Mouse (Mus musculus) myocyte (in vitro differentiated cells): Measurements from ENCODE around the gene Ephx1. TPM values are rescaled to one million over a fixed set of nuclear protein-coding genes. Genes with fewer than 3 reads are reported as not detected.
A peak's percentile ranks its signal among the peaks of the same experiment; 100 is the strongest.

Source experiments
- H3K27me3 ChIP-seq: one replicate; pipeline ENCODE4 v1.6.1; 2011; ENCODE audit not compliant: control insufficient read depth, insufficient read depth, insufficient read length
- H3K36me3 ChIP-seq: one replicate; pipeline ENCODE4 v1.6.1; 2011; ENCODE audit not compliant: control insufficient read depth, insufficient read depth
- H3K4me2 ChIP-seq: one replicate; pipeline ENCODE4 v1.6.1; 2011; ENCODE audit warnings: low read depth, control low read depth
- H3K4me3 ChIP-seq: one replicate; pipeline ENCODE4 v1.5.1; 2011; ENCODE audit warnings: mild to moderate bottlenecking, control low read depth, moderate library complexity
- H3K79me2 ChIP-seq: one replicate; pipeline ENCODE4 v1.6.1; 2011; ENCODE audit not compliant: control insufficient read depth, insufficient read depth
- H3ac ChIP-seq: one replicate; pipeline ENCODE4 v1.6.1; 2011; ENCODE audit not compliant: control insufficient read depth, insufficient read length
- CEBPB ChIP-seq: IDR thresholded peaks from 2 replicates; pipeline ENCODE4 v1.6.1; 2011; ENCODE audit warnings: mild to moderate bottlenecking, moderate library complexity; ENCODE audit not compliant: poor library complexity, insufficient read depth, severe bottlenecking
- E2F4 ChIP-seq: IDR thresholded peaks from one replicate; pipeline ENCODE4 v1.6.1; 2011; ENCODE audit warnings: mild to moderate bottlenecking, control low read depth, moderate library complexity; ENCODE audit not compliant: insufficient read depth
- MAX ChIP-seq: IDR thresholded peaks from one replicate; pipeline ENCODE4 v1.6.1; 2011; ENCODE audit warnings: low read depth, mild to moderate bottlenecking, control low read depth
- MYOD1 ChIP-seq, 3 experiments: IDR thresholded peaks; one replicate each; pipeline ENCODE4 v1.6.1; 2011; ENCODE audit warnings: control low read depth in 2 of 3, low read depth in 2 of 3, mild to moderate bottlenecking in 2 of 3, moderate library complexity in 1 of 3; ENCODE audit not compliant: insufficient read length in 2 of 3, control insufficient read depth in 1 of 3
- MYOG ChIP-seq, 3 experiments: IDR thresholded peaks; one replicate each; pipeline ENCODE4 v1.6.1; 2011; ENCODE audit warnings: control low read depth in 2 of 3, low read depth in 2 of 3, mild to moderate bottlenecking in 2 of 3; ENCODE audit not compliant: insufficient read length in 2 of 3, control insufficient read depth in 1 of 3, insufficient read depth in 1 of 3
- POLR2A ChIP-seq: IDR thresholded peaks from one replicate; pipeline ENCODE4 v1.6.1; 2011; ENCODE audit warnings: low read depth, mild to moderate bottlenecking, control low read depth, moderate library complexity; ENCODE audit not compliant: insufficient read length
- POLR2AphosphoS2 ChIP-seq: IDR thresholded peaks from one replicate; pipeline ENCODE4 v1.6.1; 2011; ENCODE audit warnings: low read depth, control low read depth; ENCODE audit not compliant: insufficient read length
- REST ChIP-seq: IDR thresholded peaks from one replicate; pipeline ENCODE4 v1.6.1; 2011; ENCODE audit warnings: mild to moderate bottlenecking, control low read depth, moderate library complexity; ENCODE audit not compliant: insufficient read depth, insufficient read length
- SRF ChIP-seq: IDR thresholded peaks from one replicate; pipeline ENCODE4 v1.6.1; 2011; ENCODE audit warnings: low read depth; ENCODE audit not compliant: control insufficient read depth, insufficient read length
- TCF12 ChIP-seq: IDR thresholded peaks from one replicate; pipeline ENCODE4 v1.6.1; 2011; ENCODE audit warnings: mild to moderate bottlenecking, control low read depth; ENCODE audit not compliant: poor library complexity, insufficient read depth, severe bottlenecking
- TCF3 ChIP-seq: IDR thresholded peaks from one replicate; pipeline ENCODE4 v1.6.1; 2011; ENCODE audit warnings: low read depth, control low read depth; ENCODE audit not compliant: insufficient read length
- USF1 ChIP-seq: IDR thresholded peaks from one replicate; pipeline ENCODE4 v1.6.1; 2011; ENCODE audit warnings: low read depth, mild to moderate bottlenecking, control low read depth, moderate library complexity
- polyA plus RNA-seq: library from polyadenylated mRNA; unstranded; fragments of >200 nt; fragmentation: generic; extraction: Trizol; gene quantifications from one replicate; pipeline ENCODE4 v1.2.1, GENCODE M21; 2012; ENCODE audit warnings: missing spikeins

The Ephx1 gene
- polyA plus RNA-seq, 1 experiment = 116 TPM

GRCm38 (mm10) chr1:180966542-180966941, 54.2 kb downstream of the Ephx1 start:
- H3K36me3 ChIP-seq = peaks cover 25% of the 10 kb centered on the region
- H3ac ChIP-seq = no peak overlapping the region
- H3K4me3 ChIP-seq = no peak overlapping the region
- H3K4me2 ChIP-seq = peak overlapping the region; percentile 40
- no peaks in the 10 kb centered on the region for H3K27me3 ChIP-seq
- TF ChIP-seq MYOG (IDR thresholded peaks at IDR 0.05; ENCODE audit: control insufficient read depth in 1 of 3, insufficient read depth in 1 of 3, insufficient read length in 2 of 3, low read depth in 2 of 3) (peak in 1 of 3 experiments; percentile 27), MYOD1 (IDR thresholded peaks at IDR 0.05; ENCODE audit: control insufficient read depth in 1 of 3, insufficient read length in 2 of 3, low read depth in 2 of 3) (no peak), TCF3 (no peak)
- no peaks in the 10 kb centered on the region for H3K79me2 ChIP-seq

DNA sequence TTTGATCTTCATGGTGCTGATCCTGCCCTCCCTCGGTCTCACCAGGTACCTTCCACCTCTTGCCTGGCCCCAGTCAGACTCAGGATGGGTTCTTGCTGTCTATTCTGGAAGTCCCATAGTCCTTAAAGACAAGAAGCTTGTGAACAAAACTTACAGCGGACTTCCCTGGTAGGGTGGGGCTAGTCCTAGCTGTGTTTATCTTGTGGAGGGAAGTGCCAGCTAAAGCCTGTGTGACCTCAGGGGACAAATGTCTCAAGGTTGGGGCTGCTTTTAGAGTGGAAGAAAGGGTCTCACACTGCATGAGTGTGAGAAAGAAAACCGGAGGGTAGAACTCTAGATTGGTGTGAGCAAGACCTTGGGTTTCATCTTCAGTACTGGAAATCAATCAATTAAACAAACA, 54.9 kb downstream of the Ephx1 start:
- Histone ChIP-seq H3K27me3 (no peaks in the 10 kb centered on the region), H3ac (no peak overlapping the region), H3K36me3 (peaks cover 25% of the 10 kb centered on the region), H3K4me3 (no peak overlapping the region), H3K79me2 (no peaks in the 10 kb centered on the region), H3K4me2 (no peak overlapping the region)
- no peak for TF ChIP-seq SRF
- TF ChIP-seq E2F4 = no peak
- TF ChIP-seq CEBPB = no peak

DNA sequence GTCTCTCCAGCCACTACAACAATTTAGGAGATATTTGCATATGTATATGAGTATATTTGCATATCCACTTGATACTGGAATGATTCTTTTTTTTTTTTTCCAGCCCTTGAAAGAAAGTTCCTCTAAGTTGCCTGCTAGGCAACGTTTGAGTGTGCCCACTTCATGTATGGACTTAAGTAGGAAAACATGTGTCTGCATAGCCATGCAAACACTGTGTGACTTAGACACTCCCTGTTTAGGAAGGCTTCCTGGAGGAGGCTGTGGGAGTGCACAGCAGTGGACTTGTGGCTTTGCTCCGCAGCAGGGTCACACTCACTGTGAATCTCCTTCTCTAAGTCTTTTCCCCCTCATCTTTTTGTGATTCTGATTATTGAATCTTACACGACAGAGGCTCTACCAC, 61.9 kb downstream of the Ephx1 start:
- no peak overlapping the region for H3K4me2 ChIP-seq
- H3K79me2 ChIP-seq = no peaks in the 10 kb centered on the region
- no peak overlapping the region for H3ac ChIP-seq
- H3K4me3 ChIP-seq = no peak overlapping the region
- H3K27me3 ChIP-seq = no peaks in the 10 kb centered on the region
- TF ChIP-seq TCF12 = no peak
- no peak for TF ChIP-seq POLR2A
- no peak for TF ChIP-seq TCF3
- no peak for TF ChIP-seq E2F4
- TF ChIP-seq MYOG (IDR thresholded peaks at IDR 0.05; ENCODE audit: control insufficient read depth in 1 of 3, insufficient read depth in 1 of 3, insufficient read length in 2 of 3, low read depth in 2 of 3) = no peak
- TF ChIP-seq REST = no peak
- no peak for TF ChIP-seq MYOD1 (IDR thresholded peaks at IDR 0.05; ENCODE audit: control insufficient read depth in 1 of 3, insufficient read length in 2 of 3, low read depth in 2 of 3)
- TF ChIP-seq MAX = no peak
- no peak for TF ChIP-seq CEBPB
- TF ChIP-seq SRF = no peak
- no peak for TF ChIP-seq POLR2AphosphoS2
- TF ChIP-seq USF1 = no peak
- H3K36me3 ChIP-seq = peaks cover 34% of the 10 kb centered on the region

GRCm38 (mm10) chr1:180957989-180958388, 62.7 kb downstream of the Ephx1 start:
- TF ChIP-seq E2F4 (no peak), TCF12 (no peak), CEBPB (no peak), MYOG (IDR thresholded peaks at IDR 0.05; ENCODE audit: control insufficient read depth in 1 of 3, insufficient read depth in 1 of 3, insufficient read length in 2 of 3, low read depth in 2 of 3) (no peak), REST (no peak), TCF3 (no peak), POLR2A (no peak), SRF (no peak), MYOD1 (IDR thresholded peaks at IDR 0.05; ENCODE audit: control insufficient read depth in 1 of 3, insufficient read length in 2 of 3, low read depth in 2 of 3) (no peak), USF1 (no peak), MAX (no peak), POLR2AphosphoS2 (no peak)
- H3K79me2 ChIP-seq = no peaks in the 10 kb centered on the region
- H3K4me2 ChIP-seq = no peak overlapping the region
- H3K27me3 ChIP-seq = no peaks in the 10 kb centered on the region
- H3K4me3 ChIP-seq = no peak overlapping the region
- peaks cover 28% of the 10 kb centered on the region for H3K36me3 ChIP-seq
- no peak overlapping the region for H3ac ChIP-seq

- Histone ChIP-seq H3K4me3 (no peak overlapping the region), H3K27me3 (no peaks in the 10 kb centered on the region), H3ac (no peak overlapping the region), H3K36me3 (peaks cover 28% of the 10 kb centered on the region), H3K4me2 (no peak overlapping the region), H3K79me2 (no peaks in the 10 kb centered on the region)
- TF ChIP-seq TCF3 = no peak
- no peak for TF ChIP-seq SRF
- TF ChIP-seq POLR2A = no peak
- TF ChIP-seq MYOG (IDR thresholded peaks at IDR 0.05; ENCODE audit: control insufficient read depth in 1 of 3, insufficient read depth in 1 of 3, insufficient read length in 2 of 3, low read depth in 2 of 3) = no peak
- TF ChIP-seq MAX = no peak
- no peak for TF ChIP-seq TCF12
- TF ChIP-seq USF1 = no peak
- no peak for TF ChIP-seq CEBPB
- no peak for TF ChIP-seq POLR2AphosphoS2
- TF ChIP-seq E2F4 = no peak
- no peak for TF ChIP-seq MYOD1 (IDR thresholded peaks at IDR 0.05; ENCODE audit: control insufficient read depth in 1 of 3, insufficient read length in 2 of 3, low read depth in 2 of 3)
- no peak for TF ChIP-seq REST
Measured at GRCm38 (mm10) chr1:180956973-180957381, 63.7 kb downstream of the Ephx1 start.
